Mouse (Mus musculus): ENCODE measurements around the gene Fam208a. TPM values are rescaled to one million over a fixed set of nuclear protein-coding genes. Genes with fewer than 3 reads are reported as not detected.

Fam208a gene
- total RNA-seq, 2 experiments from 2014 or later, result 19.8 to 24.2 TPM

DNA sequence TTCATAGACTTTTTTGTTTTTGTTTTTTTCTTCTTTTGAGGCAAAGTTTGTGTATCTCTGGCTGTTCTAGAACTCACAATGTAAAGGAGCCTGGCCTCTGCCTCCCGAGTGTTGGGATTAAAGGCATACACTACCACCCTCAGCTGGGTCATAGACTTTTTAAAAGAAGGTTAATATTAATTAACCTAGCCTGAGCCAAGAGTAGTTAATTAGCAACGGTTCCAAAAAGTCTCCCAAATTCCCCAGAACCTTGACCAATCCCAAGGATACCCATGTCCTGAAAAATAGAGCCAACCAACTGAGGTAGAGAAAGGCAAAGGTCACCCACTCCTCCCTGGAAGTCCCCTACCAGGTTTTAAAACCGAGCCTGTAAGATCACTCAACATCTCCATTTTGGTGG is 7.8 kb upstream of the Fam208a start:
- no peak for DNase-seq

DNA sequence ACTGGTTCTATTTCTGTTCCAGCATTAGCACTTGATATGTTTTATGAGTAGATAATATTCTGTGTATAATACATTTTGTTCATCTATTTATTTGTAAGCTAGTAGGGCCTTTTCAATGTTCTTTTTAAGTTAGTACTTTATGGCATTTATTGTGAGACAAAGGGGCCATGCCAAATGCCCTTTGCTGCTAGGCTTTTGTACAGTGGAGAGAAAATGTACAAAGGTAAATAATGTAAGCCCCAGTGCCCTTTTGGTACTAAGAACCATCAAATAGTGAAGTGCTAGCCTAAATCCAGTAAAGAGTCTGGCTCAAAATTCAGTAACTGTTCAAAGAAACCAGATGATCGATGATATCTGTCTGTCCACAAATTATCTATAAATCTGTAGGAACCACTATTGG is 6.3 kb upstream of the Fam208a start:
- DNase-seq, result no peak

GRCm38 (mm10) chr14:27428973-27429711 is 508 bp downstream of the Fam208a start:
- DNase-seq, result peak; percentile 88

- no peak for DNase-seq
Measured at GRCm38 (mm10) chr14:27430280-27430679, 1.6 kb downstream of the Fam208a start.

- DNase-seq, result no peak
Measured at GRCm38 (mm10) chr14:27432064-27432463, 3.4 kb downstream of the Fam208a start.

DNA sequence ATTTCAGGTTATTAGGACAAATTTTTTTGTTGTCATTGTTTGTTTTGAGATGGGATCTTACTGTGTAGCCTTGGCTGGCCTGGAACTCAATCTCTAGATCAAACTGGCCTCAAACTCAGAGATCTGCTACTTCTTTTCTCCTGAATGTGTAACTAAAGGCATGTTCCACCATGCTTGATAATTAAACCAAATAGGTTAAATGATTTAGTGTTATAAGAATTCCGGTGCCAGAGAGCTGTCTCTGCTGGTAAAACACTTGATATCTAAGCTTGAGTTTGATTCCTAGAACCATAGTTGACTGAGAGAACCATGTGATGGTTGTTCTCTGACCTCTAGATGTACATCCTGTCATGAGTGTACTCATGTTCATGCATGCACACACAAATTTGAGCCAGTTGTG is 7.5 kb downstream of the Fam208a start:
- no peak for DNase-seq

- no peak for DNase-seq
Measured at GRCm38 (mm10) chr14:27436826-27437225, 8.2 kb downstream of the Fam208a start.

GRCm38 (mm10) chr14:27440921-27441320 is 12.3 kb downstream of the Fam208a start:
- DNase-seq, result no peak

GRCm38 (mm10) chr14:27444851-27445281 is 16.2 kb downstream of the Fam208a start:
- no peak for DNase-seq

- DNase-seq, result no peak
Measured at GRCm38 (mm10) chr14:27446963-27447362, 18.3 kb downstream of the Fam208a start.

DNA sequence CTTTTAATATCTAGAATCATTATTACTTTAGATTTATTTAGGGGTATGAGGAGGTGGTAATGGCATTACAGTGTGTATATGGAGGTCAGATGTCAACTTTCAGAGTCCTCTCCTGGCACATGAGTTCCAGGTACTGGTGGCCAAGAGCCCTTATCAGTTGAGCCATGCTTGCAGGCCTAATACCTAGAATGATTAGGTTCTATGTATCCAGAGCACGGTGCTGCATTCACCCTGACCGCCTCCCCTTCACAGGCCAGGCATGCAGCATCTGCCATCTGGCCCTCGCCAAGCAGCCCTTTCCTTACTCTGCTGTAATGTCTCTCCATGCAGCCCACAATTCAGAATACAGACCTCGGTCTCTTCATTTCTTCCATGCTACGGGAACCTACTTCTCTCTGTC is 62.8 kb downstream of the Fam208a start:
- no peak for DNase-seq

DNA sequence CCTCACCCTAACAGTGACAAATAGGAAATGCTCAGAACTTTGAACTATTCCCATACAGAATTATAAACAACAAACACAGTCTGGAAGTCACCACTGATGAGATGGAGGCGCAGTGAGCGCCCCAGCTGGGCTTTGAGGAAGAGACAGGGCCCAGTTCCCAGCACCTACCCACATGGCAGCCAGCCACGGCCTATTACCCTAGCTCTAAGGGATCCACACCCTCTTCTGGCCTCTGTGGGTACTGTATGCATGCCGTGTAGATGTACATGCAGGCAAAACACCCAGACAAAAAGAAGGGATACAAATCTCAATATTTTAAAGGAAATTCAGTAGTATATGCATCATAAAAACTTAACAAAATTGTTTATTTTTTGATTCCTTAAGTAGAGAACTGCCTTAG is 64.9 kb downstream of the Fam208a start:
- no peak for DNase-seq

DNA sequence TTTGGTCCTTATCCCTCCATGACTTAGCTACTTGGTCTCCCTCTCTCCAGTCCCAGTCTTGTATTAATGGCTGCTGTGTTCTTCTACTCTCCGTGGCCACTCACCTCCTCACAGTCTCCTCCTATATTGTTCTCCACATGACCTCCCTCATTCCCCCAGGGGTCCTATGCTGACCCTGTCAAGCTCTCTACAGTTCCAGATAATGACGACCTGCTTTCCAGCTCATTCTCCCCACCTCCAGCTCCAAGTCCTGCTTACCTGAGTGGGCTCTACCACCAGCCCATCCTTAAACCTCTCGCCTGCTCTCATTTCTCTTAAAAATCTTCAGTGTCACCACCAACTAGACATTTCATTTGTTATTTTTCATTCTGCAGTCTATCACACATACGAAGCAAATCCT is 72.5 kb downstream of the Fam208a start:
- DNase-seq, result no peak

- peak; percentile 100 for DNase-seq
Measured at GRCm38 (mm10) chr14:27507894-27508643, 79.4 kb downstream of the Fam208a start, which contains the start of gene Ccdc66. Ccdc66 (minus strand) TSS chr14:27508460.

DNA sequence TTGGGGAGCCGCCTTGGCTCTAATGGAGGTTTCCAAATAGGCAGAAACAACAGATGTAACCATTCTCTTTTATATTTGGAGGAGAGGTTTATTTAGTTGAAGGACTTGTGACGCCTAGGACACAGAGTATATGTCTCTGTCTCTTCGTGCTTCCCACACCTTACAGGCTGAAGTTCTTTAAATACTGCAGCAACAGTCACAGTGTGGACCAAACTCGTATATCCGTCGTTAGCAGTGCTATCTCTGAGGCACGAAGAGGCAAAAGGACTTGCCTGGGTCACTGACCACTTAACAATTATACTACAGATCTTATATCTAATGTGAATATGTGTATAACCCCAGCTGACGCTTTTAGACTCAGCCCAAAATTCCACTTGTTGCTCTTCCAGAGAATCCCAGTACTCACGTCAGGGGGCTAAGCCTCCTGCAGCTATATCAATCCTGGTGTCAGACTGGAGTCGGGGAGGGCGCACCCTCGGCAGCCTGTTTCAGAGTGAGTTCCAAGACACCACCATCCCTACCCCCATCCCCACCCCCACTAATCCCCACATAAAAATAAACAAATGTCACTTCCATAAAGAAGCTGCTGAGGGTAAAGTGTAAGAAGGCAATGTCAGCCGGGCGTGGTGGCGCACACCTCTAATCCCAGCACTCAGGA is 80.1 kb downstream of the Fam208a start:
- no peak for DNase-seq

- no peak for DNase-seq
Measured at GRCm38 (mm10) chr14:27524541-27524940, 95.9 kb downstream of the Fam208a start.

Small RNA genes lying within 50 kb of the gene (microRNA-seq; reads per million reads assigned to microRNA genes)
- not detected for gene Gm23633

Other genes starting within 250 kb of the Fam208a start
- gene Ccdc66, start 79.6 kb downstream of the Fam208a start, total RNA-seq (2021), result 1 to 10 TPM; 7.2 to 9.3 TPM
- 1 to 10 TPM; 5.0 to 9.3 TPM for gene Erc2, start 193.6 kb downstream of the Fam208a start, total RNA-seq (2021)

All from adrenal gland, postnatal 10 days (tissue).